Mouse (Mus musculus): Measurements from ENCODE around the gene Zfp62.

Zfp62 gene

DNA sequence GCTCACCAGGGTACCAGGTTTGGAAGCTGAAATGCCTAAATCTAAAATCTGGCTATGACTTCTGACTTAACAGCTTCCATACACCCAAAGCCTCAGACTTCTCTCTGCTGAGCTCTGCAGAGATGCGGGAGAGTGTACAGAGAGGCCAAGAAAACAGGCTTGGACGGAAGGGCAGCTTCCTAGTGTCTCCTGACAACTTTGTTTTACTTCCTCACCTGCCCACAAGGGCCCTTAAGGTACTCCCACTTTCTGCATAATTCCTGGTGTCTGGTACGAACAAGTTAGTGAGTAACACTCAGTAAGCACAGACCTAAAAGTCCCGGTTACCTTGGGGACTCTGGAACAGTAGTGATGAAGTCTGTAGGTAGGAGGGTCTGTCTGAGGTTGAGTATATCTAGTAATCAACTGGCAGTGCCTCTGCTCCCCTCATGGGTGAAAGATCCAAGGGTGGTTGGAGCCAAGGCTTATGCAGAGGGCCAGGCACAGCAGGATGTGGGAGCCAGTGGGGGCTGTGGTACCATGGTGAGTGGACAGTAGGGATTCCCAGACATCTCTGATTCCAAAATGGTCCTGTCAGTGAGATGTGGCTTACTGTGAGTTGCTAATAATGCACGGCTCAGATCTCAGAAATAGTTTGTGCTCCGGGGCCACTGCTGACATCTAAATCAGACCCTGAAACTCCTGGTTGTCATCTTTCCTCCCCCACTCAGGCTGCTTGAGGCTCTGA lies 46.0 kb downstream of the Zfp62 start:
- DNase-seq (ENCODE audit: low spot score in 2 of 2): no peak

DNA sequence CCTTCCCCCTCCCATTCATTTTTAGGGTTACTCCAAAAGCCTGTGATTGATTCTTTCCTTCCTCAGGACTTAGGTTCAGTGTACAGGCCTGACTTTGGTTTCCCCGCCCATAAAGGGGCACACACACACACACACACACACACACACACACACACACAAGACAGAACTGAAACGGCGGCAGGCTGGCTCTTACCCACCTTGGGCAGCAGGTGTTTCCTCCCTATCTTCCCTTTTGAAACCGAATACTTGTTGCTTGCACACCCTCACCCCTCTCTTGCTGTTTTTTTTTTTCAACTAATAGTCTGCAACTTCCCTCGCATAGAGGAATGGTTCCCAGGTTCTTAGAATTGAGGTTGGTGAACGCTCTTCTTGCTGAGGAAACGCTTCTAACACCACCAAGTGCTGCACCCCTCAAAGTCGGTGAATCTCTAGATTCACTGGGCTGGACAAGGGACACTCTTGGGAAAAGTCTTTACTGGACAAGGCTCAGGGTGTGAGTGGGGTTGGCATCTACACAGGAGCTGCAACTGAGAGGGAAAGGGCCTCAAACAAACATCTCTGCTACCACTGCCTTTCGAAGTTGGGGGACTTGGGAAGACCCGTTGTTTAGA lies 46.8 kb downstream of the Zfp62 start:
- no peak for DNase-seq (ENCODE audit: low spot score in 2 of 2)

- peak; percentile 42 to 47 for DNase-seq (ENCODE audit: low spot score in 2 of 2)
Measured at GRCm38 (mm10) chr11:49250422-49251379, 47.6 kb downstream of the Zfp62 start.

GRCm38 (mm10) chr11:49251380-49251761 lies 48.3 kb downstream of the Zfp62 start:
- no peak for DNase-seq (ENCODE audit: low spot score in 2 of 2)

DNA sequence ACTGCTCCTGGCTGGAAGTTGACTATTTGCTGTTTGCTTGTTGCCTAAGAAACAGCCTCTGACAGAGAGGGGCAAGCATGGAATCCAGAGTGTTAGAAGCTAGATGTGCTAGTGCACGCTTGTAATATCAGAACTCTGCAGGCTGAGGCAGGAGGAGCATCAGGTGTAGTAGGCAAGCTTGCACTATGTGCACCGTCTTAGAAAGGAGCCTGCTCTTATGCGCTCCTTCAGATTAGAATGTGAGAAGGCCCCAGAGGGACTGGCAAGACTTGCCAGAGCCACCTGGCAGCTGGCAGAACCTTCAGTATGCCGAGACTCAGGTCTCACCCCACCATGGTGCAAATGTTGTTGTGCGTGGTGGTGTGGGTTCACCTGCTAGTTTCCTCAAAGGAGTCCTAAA lies 49.0 kb downstream of the Zfp62 start:
- DNase-seq (ENCODE audit: low spot score in 2 of 2): no peak

DNA sequence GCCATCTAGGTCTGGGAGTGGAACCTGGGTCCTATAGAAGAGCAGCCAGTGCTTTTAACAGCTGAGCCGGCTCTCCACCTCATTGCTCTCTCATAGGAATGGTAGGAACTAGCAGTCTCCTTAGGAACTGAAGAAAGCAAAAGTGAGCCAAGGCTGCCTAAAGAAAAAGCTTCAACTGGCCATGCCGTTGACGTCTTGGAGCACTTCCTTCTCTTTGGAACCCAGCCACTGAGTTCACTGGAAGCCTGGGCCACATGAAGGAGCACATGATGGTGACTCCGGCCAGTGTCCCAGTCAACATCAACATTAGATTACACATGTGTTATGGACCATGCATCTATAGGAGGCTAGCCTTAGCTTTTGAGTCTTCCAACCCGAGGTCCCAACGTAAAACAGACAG lies 49.9 kb downstream of the Zfp62 start:
- DNase-seq (ENCODE audit: low spot score in 2 of 2): no peak

GRCm38 (mm10) chr11:49259296-49259695 lies 56.2 kb downstream of the Zfp62 start:
- DNase-seq (ENCODE audit: low spot score in 2 of 2): no peak

DNA sequence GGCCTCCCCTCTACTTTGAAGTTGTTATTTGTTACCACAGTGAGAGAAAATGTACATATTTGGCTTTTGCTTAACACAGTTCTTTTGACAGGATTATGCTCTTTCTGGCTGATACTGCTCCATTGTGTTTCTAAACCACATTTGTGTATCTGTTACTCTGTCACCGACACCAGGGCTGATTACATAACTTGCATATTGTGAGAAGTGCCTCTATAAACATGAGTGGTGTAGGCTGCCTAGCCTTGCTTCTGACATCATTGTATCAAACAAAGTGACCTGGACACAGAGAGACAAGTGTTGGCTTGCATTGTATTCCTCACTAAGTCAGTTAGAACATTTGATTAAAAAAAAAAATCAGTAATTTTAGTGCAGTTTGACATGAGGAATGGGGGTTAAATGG lies 56.7 kb downstream of the Zfp62 start:
- no peak for DNase-seq (ENCODE audit: low spot score in 2 of 2)

DNA sequence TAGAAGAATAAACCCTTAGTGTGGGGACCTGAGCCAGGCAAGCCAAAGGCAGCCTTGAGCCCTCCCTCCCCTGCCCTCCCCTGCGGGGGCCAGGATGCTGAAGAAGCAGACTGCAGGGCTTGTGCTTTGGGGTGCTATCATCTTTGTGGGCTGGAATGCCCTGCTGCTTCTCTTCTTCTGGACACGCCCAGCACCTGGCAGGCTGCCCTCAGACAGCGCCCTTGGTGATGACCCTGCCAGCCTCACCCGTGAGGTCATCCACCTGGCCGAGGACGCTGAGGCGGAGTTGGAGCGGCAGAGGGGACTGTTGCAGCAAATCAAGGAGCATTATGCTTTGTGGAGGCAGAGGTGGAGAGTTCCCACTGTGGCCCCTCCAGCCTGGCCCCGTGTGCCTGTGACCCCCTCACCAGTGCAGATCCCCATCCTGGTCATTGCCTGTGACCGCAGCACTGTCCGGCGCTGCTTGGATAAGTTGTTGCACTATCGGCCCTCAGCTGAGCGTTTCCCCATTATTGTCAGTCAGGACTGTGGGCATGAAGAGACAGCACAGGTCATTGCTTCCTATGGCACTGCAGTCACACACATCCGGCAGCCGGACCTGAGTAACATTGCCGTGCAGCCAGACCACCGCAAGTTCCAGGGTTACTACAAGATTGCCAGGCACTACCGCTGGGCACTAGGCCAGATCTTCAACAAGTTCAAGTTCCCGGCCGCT lies 57.7 kb downstream of the Zfp62 start:
- DNase-seq (ENCODE audit: low spot score in 2 of 2): no peak

DNA sequence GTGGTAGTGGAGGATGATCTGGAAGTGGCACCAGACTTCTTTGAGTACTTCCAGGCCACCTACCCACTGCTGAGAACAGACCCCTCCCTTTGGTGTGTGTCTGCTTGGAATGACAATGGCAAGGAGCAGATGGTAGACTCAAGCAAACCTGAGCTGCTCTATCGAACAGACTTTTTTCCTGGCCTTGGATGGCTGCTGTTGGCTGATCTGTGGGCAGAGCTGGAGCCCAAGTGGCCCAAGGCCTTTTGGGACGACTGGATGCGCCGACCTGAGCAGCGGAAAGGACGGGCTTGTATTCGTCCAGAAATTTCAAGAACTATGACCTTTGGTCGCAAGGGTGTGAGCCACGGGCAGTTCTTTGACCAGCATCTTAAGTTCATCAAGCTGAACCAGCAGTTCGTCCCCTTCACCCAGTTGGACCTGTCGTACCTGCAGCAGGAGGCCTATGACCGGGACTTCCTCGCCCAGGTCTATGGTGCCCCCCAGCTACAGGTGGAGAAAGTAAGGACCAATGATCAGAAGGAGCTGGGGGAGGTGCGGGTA lies 58.3 kb downstream of the Zfp62 start:
- no peak for DNase-seq (ENCODE audit: low spot score in 2 of 2)

DNA sequence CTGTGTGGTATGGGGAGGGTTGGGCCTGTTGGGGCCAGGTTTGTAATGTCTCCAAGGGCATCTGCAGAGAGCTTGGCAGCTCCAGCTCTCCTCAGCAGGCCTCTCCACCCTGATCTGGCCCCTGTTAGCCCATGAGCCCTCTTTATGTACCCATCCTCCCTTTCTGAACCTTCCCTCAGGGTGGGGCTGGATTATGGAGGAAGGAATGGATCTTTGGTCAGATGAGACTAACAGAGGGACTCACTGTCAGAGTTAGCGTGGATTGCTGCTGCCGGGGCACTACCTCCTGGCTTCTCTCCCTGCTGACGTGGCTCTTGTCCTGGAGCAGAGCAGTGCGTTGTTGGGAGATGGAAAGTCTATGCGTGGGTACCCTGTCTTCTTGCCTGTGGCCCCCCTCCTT lies 59.2 kb downstream of the Zfp62 start:
- no peak for DNase-seq (ENCODE audit: low spot score in 2 of 2)

DNA sequence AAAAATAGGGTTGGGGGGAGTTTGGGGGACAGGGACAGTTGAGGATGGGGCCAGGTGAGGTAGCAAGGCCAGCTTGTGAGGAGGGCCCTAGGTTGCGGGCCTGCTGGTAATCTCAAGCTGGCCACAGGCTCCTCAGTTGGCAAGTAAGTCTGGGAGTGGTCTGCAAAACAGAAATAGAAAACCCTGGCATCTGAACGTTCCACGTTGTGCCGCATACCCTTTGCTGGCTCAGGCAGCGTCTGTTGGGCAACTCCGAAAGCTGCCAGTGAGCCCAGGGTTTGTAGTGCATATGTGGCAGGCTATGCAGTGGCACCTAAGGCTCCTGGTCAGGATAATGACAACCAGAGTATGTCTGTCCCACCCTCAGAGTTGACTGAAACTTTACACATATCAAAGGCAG lies 60.1 kb downstream of the Zfp62 start:
- DNase-seq (ENCODE audit: low spot score in 2 of 2): no peak

DNA sequence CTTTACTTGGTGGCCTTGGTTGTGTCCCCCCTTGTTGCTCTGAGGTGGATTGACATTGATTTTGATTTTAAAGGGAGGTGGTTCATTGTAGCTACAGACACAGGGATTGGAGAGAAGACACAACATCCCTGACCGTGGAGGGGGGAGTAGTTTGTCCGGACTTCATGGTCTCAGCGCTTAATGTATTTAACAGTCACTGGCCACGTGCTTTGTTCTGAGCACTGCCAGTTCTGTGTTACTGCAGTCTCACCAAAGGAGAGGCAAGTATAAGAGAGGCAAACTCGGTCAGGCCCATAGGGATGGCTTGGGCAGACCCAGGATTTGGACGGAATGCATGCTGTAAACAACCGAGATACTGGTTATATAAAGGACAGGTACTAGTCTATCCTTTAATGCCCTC lies 61.0 kb downstream of the Zfp62 start:
- DNase-seq (ENCODE audit: low spot score in 2 of 2): no peak

DNA sequence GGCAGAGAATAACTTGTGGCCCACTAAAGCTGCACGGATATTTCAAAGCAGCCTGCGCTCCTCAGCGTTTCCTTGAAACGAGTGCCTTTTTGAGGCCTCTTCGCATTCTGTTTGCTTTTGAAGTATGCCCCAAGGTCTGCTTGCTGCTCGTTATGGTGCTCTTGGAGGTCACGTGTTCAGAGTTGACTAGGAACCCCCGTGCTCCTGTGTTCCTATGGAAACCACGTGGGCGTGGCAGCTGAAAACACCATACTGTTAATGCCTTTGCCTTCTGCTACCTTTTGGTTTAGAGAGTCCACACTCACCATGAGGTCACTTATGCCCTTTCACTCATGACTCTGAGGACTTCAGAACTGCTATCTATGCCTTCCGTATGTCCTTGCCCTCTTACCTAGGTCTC lies 61.5 kb downstream of the Zfp62 start:
- DNase-seq (ENCODE audit: low spot score in 2 of 2): no peak

GRCm38 (mm10) chr11:49265101-49265500 lies 62.0 kb downstream of the Zfp62 start:
- DNase-seq (ENCODE audit: low spot score in 2 of 2): no peak

- no peak for DNase-seq (ENCODE audit: low spot score in 2 of 2)
Measured at GRCm38 (mm10) chr11:49266671-49267070, 63.6 kb downstream of the Zfp62 start.

GRCm38 (mm10) chr11:49267316-49267715 lies 64.2 kb downstream of the Zfp62 start:
- no peak for DNase-seq (ENCODE audit: low spot score in 2 of 2)

- DNase-seq (ENCODE audit: low spot score in 2 of 2): no peak
Measured at GRCm38 (mm10) chr11:49267970-49268579, 65.0 kb downstream of the Zfp62 start.

Data from frontal cortex, postnatal 25 days (tissue).